Mouse (Mus musculus) cerebellum, adult 2 months (tissue): ENCODE results near the gene Myh13.

Experiments used
- CTCF ChIP-seq: fragments of 200-500 bp; IDR thresholded peaks from 2 replicates; pipeline ENCODE4 v1.5.1; 2011; ENCODE audit warnings: low read depth, mild to moderate bottlenecking, control low read depth, low read length, moderate library complexity, borderline replicate concordance; ENCODE audit not compliant: insufficient read depth
- POLR2A ChIP-seq: fragments of 200-500 bp; IDR thresholded peaks from 2 replicates; pipeline ENCODE4 v1.6.1; 2011; ENCODE audit warnings: low read length, control low read depth, borderline replicate concordance; ENCODE audit not compliant: insufficient read depth

DNA sequence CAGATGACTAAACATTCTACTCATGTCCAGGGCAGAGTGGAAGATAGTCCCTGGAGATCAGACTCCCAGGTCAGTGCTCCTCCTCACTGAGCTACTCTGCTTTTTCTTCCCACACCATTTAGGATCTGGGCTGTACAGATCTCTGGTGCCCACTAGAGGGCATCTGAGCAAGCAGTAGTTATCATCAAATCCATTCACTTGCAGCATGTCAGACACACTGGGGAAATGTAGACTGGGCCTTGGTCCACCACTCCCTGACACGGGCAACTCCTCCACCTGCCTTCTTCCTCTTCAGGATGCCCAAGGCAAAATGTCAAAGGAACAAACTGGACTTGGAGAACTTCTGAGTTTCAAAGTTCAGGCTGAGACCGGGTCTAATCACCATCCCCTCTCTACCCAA, 51.9 kb downstream of the Myh13 start:
- TF ChIP-seq CTCF (peak; percentile 70), POLR2A (no peak)
